Mouse (Mus musculus) T-cell, adult 2 months (primary cell): ENCODE data around the gene Mgat4c.
"Not testable (repeated sequence)": the region's sequence is repeated elsewhere in the genome, so short reads cannot be mapped to it uniquely, and the experiment has no call there.

Experiments used
- DNase-seq: peaks from one replicate; pipeline ENCODE4 v3.0.0; 2022; ENCODE audit warnings: low spot score

The Mgat4c gene

GRCm38 (mm10) chr10:102154865-102155264 is 473.6 kb downstream of the Mgat4c start:
- DNase-seq, result no peak

- no peak for DNase-seq
Observed at GRCm38 (mm10) chr10:102155853-102156252, 474.6 kb downstream of the Mgat4c start.

- no peak for DNase-seq
Observed at GRCm38 (mm10) chr10:102158809-102159208, 477.5 kb downstream of the Mgat4c start.

- no peak for DNase-seq
Observed at GRCm38 (mm10) chr10:102184726-102185125, 503.4 kb downstream of the Mgat4c start.

GRCm38 (mm10) chr10:102191646-102192045 is 510.4 kb downstream of the Mgat4c start:
- no peak for DNase-seq

- DNase-seq, result no peak
Observed at GRCm38 (mm10) chr10:102196850-102197249, 515.6 kb downstream of the Mgat4c start.

GRCm38 (mm10) chr10:102238558-102239211 is 557.4 kb downstream of the Mgat4c start:
- DNase-seq, result no peak

GRCm38 (mm10) chr10:102243897-102244296 is 562.6 kb downstream of the Mgat4c start:
- DNase-seq, result no peak

GRCm38 (mm10) chr10:102244601-102245000 is 563.3 kb downstream of the Mgat4c start:
- DNase-seq, result no peak

GRCm38 (mm10) chr10:102245269-102245668 is 564.0 kb downstream of the Mgat4c start:
- DNase-seq, result no peak

GRCm38 (mm10) chr10:102308892-102309479 is 627.7 kb downstream of the Mgat4c start:
- no peak for DNase-seq

- DNase-seq, result no peak
Observed at GRCm38 (mm10) chr10:102365685-102366381, 684.5 kb downstream of the Mgat4c start.

GRCm38 (mm10) chr10:102370576-102370975 is 689.3 kb downstream of the Mgat4c start:
- no peak for DNase-seq

GRCm38 (mm10) chr10:102372111-102372510 is 690.8 kb downstream of the Mgat4c start:
- DNase-seq, result no peak

GRCm38 (mm10) chr10:102374061-102374460 is 692.8 kb downstream of the Mgat4c start:
- no peak for DNase-seq

GRCm38 (mm10) chr10:102377377-102377776 is 696.1 kb downstream of the Mgat4c start:
- DNase-seq, result no peak

- no peak for DNase-seq
Observed at GRCm38 (mm10) chr10:102389223-102389622, 707.9 kb downstream of the Mgat4c start.

- DNase-seq, result no peak
Observed at GRCm38 (mm10) chr10:102417654-102418272, 736.5 kb downstream of the Mgat4c start.

GRCm38 (mm10) chr10:102435048-102435447 is 753.8 kb downstream of the Mgat4c start:
- not testable (repeated sequence) for DNase-seq

GRCm38 (mm10) chr10:102435467-102435866 is 754.2 kb downstream of the Mgat4c start:
- not testable (repeated sequence) for DNase-seq
